Mouse (Mus musculus) cerebral cortex, adult 2 months (tissue): ENCODE measurements around the gene C4b.

Source experiments
- WGBS: fragments of 180-500 bp; shearing (Covaris S2); methylation state at CpG from one replicate; pipeline ENCODE4 v1.1.7; 2018; 5-methylcytosine and 5-hydroxymethylcytosine counted together

The C4b gene

DNA sequence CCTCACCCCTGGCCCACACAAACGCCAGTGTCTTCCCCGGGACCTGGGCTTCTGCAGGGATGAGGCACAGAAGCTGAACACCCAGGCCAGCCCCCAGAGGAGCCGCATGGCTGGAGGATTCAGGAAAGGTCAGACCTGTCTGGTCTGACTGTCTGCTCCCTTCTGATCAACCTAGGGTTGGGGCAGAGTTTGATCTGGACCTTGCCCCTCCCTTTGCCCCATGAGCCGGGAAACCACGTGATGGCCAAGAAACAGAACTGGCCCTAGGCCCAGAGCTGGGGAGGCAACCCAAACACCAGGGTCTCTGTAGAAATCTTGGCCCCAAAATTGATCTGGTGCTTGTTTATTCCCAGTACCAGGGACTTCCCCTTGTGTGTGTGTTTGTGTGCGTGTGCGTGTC is at the start of gene C4b:
TSS of gene C4b (minus strand) at position 164 of the 400 bp plus-strand sequence.
- 66% methylated on average over 7 of the region's 7 CpGs for WGBS

DNA sequence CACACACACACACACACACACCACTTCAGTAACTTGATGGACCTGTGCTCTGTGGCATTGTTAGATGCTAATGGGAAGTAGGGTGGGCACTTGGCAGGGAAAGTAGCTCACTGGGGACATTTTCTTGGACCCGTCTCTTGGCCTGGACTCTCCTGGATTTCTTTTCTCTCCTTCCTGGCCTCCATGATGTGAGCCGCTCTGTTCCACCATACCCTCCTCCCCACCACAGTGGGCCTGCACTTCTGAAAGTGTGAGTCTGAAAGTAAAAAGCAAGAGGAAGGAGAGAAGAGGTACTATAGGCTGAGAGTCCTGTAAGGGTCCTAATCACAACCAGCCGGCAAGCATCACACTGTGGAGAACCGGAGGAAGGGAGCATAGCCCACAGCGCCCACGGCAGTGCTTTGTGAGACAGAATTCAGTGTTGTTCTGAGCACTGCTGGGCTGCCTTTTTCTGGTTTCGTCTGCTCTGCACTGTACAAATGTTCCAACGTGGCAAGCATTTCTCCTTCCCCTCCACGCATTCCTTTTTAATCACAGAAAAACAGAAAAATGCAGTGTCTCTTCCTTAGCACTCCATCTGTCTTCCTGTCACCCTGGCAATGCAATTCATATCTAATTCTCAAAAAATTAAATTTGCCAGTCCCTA is 34.1 kb upstream of the C4b start:
- 44% methylated on average over 9 of the region's 9 CpGs for WGBS

DNA sequence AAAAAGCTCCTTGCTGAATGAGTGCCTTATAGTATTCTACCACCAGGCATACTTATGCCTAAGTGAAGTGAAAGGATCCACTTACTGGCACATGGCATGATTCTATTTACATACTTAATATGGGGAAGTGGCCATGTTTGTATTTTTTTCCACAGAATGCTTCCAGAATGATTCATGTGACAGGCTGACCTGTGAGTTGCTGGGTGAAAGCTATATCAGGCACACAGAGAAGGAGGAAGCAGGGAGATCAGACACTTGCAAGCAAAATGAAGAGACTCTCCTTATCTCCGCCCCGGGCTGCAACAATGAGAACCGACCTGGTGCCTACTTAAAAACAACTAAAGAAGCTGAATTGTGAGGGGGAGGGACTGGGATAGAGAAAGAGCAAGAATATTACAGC is 17.8 kb upstream of the C4b start:
- WGBS, result 66% methylated on average over 3 of the region's 3 CpGs

DNA sequence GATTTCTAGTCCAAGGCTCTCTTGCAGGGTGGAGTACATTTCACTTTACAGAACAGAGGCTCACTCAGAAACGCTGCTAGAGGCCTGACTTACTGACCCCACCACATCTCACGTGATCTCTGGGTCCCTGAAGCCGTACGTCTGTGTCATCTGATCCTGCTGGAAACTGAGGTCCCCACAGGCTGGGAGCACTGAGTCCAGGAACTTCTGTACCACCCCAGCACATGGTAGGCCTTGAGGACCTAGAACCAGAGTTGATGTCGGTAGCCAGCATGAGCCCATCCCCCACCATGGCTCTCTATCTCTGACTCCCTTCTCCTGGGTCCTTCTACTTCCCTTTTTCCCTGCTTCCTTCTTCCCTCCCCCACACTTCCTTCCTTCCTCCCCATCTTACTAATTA is 2.8 kb upstream of the C4b start:
- WGBS, result 88% methylated on average over 5 of the region's 5 CpGs

DNA sequence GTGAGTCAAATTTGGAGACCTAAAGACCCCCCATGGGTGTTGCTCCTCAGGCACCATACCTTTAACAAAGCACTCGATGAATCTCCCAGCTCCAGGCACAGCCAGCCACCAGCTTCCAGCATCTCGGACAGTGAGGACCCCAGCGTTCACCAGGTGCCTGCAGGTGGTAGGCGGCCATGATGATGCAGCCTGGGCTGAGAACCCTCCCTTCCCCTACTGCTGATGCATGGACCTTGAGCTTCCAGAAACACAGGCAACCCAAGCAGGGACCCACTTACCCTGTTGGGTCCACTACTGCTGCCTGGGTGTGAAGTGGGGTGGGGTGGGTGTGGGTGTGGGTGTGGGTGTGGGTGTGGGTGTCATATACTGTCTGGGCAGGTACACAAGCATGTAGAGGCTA is 1.5 kb upstream of the C4b start:
- 94% methylated on average over 4 of the region's 4 CpGs for WGBS

DNA sequence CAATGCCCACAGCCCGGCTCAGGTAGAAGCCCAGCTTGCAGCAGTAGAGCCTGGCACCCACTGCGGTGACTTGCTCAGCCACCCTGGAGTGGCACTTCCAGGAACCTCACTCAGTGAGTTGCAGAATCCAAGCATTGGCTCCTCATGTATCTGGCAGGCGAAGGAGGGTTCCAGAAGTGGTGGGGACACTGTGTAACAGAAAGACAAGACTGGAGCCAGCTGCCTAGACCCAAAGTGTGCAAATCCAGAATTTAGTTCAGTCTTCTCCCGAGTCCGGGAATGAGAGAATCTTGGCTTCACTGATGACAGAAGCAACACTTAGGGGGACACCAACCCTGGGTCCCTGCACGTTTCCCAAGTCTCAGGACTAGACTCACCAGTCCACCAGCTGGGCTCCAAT is 929 bp upstream of the C4b start:
- 77% methylated on average over 6 of the region's 6 CpGs for WGBS

DNA sequence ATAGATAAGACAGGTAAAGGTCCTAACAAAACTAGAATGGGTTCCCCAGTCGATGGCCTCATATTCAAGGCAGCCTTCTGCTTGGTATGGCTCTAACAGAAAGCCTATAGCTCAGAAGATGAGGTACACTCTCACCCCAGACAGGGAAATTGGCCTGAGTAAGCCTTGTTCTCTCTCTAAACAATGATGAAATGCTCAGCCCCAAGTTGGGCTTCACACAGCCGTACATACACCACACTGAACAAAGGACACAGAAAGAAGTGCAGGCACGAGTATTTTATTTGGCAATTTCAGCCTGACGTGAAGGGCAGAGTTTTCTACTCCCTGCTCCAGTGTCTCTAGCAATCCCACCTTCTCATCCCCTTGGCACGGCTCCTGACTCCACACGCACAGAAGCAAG is 524 bp upstream of the C4b start:
- 78% methylated on average over 6 of the region's 6 CpGs for WGBS

DNA sequence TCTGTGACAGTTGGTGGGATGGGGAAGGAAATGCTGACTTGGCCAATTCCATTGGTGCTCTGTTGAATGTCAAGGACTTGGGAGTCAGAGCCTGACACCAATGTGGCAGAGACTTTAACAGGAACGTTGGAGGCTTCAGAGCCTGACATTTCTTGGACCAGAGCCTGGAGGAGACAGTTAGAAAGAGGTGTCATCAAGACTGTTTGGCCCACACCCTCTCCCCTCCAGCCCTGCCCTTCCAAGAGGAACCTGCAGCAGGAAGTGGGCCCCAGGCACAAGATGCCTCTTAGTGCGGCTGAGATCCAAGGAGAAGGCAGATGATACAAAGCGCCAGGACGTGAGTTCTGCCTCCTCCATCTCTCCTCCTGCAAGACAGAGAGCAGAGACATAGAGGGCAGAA is 3.4 kb downstream of the C4b start:
- WGBS, result 69% methylated on average over 4 of the region's 4 CpGs

DNA sequence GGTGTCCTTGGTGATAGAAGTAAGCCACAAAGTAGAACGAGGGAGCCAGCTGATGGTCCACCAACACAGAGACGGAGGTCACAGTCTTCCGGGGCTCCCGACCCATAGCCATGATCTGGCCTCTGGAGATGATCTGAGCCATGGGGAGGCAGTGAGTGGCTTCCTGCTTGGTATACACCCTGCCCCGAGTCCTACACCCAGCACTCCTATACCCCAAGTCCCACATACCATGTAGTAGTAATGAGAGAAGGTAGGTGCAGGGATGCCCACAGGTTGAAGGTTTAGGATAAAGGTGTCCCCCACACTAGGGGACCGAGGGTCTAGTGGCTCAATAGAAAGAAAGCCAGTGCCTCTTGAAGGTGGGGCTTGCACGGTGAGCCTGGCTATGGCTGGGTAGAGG is 4.0 kb downstream of the C4b start:
- 93% methylated on average over 7 of the region's 7 CpGs for WGBS

DNA sequence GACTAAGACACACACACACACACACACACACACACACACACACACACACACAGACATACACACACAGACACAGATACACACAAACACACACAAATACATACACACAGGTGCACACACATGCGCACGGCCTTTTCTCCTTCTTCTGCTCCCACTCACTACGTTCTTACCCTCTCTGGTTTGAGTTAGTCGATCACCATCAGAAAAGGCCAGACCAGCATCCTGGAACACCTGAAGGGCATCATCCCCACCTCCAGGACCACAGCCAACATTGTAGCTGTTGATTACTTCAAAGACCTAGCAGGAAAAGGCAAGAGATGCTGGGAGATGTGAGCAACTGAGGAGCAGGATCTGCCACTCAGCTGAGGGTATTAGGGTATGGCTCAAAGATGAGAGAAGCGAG is 6.2 kb downstream of the C4b start:
- 88% methylated on average over 5 of the region's 5 CpGs for WGBS

DNA sequence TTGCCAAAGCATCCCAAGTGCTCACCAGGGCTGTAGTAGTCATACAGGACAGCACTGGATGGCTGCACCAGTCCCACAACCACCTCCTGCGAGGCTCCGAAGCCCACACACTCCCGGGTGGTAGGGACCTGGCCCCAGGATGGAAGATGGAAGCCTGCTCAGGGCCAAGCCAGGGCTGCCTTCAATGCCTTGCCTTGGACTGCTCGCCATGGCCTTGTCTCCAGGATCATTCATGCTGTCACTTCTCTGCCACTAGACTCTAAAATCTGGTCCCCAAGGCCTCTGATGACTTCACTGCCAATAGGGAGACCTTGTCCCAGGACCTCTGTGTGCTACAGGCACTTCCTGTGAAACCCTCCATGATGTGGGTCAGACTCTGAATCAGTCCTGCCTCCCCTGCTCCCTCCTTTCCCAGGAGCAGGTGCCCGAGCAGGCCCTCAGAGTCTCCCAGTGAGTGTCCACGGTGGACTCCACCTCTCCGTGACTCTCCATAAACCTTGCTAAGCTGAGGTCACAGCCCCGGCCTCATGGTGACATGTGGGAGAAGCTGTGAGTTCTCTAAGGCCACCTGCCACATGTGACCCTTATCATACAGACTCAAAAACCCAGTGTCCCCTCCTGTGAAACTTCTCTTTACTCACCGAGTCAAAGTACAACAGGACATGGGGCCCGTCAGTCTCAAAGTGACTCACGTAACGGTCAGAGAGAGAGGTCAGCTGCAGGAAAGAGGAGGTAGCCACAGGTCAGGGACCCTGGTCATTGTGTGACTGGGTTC is 13.7 kb downstream of the C4b start:
- 92% methylated on average over 12 of the region's 12 CpGs for WGBS

DNA sequence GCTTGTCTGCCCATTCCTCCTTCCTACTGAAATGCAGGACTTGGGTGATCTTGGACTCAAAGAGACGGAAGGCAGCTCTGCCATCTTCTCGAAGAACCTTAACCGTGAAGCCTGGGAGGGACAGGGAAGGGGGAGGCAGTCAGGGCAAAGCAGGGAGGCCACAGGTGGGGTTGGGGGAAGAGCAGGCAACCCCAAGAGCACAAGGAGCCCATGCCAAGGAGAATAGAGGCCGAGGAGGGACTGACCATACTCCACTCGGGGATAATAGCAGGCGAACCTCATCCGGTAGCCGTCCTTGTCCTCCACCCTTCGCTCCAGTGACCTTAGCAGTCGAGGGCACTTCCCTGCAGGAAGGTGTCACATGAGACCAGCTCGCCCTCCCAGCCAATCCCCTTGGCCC is 14.5 kb downstream of the C4b start:
- WGBS, result 86% methylated on average over 11 of the region's 11 CpGs

DNA sequence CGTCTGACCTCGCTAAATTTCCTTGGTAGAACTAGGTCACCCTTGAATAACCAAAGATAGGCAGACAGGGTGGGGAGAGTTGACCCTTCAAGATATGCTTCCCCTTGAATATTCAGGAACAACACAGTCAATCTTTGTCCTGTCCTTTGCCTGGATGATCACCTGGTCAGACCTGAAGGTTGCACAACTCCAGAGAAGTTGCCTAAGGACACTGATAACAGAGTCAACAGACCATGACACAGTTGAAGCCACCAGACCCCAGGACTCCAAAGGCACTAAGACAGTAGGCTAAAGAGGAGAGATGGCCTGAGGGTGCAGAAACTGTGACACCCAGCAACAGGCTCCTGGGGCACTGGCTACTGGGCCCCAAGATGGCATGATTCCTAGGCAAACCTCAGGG is 15.8 kb downstream of the C4b start:
- 87% methylated on average over 2 of the region's 2 CpGs for WGBS

DNA sequence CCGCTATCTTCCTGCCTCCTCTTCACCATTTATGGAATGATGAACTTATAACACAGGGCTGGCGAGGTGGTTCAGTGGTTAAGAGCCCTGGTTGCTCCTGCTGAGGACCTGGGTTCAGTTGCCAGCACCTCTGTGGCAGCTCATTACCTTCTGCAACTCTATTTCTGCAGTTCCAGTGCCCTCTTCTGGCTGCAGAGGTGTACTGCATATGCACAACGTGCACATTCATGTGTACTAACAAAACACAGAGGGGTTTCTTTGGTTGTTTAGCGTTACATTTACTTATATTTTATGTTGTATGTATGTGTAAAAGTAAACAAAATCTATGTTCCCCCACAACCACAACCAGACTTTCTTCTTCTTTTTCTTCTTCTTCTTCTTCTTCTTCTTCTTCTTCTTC is 20.6 kb downstream of the C4b start:
- WGBS, result 93% methylated on average over 4 of the region's 4 CpGs

DNA sequence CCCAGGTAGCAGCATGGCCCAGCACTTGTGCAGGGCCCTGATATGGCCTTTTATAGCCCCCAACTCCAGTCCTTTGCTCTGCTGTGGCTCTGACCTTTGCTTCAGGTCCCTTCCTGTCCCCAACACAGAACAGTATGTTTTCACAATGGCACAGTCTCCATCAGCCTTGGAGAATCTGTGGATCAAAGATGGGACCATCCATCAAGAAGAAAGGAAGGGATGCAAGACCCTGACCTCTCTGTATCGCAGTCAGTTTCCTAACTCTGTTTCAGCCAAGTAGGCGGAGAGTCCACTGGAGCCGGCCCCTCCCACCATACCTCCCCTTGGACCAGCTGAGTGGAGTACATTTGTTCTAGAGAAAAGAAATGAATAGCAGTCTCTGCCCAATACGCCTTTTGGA is 21.4 kb downstream of the C4b start:
- 90% methylated on average over 3 of the region's 4 CpGs for WGBS

DNA sequence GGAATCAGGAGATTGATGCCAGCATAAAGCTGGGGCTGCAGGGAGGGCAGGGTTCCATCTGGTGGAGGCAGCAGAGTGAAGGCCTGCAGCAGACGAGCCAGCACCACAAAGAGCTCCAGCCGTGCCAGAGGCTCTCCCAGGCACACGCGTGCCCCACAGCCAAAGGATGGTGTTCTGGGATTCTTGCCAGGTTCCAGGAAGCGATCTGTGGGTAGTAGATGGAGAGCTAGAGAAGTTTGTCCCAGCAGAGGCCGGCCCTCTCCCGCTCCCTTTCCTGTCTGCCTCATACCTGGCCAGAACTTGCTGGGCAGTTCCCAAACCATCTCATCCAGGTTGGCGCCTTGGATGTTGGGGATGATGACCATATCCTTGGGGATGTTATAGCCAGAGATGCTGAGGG is 23.8 kb downstream of the C4b start:
- 42% methylated on average over 8 of the region's 8 CpGs for WGBS

DNA sequence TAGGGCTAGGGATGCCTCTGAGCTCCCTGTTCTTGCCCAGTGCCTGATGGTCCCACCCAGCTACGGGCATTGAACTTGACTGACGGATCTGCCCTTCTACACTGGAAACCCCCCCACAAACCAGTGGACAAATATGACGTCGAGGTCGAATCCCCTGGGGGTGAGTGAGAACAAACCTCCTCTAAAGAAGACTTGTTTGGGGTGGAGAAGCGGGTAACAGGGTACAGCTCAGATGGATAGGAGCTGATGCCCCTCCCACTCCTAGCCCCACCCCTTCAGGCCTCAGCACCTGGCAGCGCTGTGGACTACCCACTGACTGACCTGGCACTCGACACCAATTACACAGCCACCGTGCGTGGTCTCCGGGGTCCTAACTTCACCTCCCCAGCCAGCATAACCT is 26.3 kb downstream of the C4b start:
- 89% methylated on average over 11 of the region's 11 CpGs for WGBS

DNA sequence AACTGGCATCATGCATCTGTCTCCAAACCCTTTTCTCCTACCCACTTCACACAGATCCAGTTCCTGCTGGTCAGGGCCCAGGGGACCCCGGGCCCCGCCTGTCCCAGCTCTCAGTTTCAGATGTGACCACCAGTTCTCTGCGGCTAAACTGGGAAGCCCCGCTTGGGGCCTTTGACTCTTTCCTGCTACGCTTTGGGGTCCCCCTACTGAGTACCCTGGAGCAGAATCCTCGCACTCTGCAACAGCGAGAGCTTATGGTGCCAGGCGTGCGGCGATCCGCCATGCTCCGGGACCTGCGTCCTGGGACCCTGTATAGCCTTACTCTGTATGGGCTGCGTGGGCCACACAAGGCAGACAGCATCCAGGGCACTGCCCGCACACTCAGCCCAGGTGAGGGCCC is 27.4 kb downstream of the C4b start:
- 90% methylated on average over 15 of the region's 15 CpGs for WGBS

DNA sequence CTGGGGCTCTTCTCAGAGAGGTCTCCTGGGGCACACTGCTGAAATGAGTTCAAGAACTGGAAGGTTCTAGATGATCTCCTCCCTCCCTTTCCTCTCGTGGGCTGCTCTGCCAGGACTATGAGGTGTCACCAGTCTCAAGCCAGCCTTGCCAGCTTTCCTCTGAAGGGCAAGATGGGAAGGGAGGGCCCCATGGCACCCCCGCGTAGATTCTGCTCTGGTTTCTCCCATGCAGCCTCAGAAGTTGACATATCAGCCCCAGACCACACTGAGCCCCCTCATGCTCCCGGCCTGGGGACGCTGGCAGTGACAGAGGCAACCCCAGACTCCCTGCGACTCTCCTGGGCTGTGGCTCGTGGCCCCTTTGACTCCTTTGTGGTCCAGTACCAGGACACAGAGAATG is 28.2 kb downstream of the C4b start:
- 88% methylated on average over 7 of the region's 7 CpGs for WGBS

DNA sequence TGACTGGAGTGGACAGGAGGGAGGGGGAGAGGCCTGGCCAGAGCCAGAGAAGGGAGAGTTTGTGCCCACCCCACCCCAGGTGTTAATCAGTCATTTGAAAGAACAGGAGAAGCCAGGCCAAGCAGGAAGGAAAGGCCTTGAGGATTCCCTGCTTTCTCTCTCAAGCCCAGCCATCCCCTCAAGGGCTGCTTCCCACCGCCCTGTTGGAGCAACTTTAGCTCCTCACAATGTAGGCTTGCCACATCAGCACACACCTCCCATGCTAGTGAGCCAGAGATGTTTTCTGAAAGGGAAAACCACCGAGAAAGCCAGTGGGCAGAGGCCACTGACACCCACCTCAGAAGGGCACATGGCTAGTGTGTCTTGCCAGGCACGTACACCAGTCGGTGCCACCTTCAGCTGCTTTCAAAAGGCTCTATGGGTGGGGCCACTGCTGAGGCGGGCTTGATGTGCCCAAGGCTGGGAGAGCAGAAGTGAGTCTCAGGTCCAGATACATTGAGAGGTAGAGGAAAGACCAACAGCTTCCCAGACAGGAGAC is 28.7 kb downstream of the C4b start:
- WGBS, result 76% methylated on average over 5 of the region's 5 CpGs

DNA sequence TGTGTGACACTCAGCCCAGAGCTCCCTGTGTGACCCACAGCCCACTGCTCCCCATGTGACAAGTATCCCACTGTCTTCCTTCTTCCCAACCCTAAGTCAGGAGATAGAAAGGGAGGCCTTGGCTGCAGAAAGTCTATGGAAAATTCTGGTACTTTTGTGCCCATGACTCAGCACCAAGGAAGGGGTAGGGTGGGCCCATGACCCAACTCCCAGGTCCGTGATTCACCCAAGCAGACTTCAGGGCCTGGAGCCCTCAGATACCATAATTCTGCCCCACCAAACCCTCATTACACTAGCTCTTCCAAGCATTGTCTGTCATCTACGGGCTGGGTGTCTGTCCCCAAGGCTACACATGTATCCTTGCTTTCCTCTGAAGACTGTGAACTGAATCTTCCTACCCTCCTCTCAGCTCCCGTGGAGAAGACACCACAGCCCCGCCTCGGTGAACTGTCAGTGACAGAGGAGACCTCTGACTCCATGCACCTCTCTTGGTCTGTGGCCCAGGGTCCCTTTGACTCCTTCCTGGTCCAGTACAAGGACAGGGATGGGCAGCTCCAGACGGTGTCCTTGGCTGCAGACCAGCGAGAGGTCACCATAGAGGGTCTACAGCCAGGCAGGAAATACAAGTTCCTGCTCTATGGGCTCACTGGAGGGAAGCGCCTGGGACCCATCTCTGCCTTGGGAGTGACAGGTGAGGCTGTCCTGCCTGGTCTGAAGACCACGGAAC is 29.3 kb downstream of the C4b start:
- 88% methylated on average over 9 of the region's 9 CpGs for WGBS

DNA sequence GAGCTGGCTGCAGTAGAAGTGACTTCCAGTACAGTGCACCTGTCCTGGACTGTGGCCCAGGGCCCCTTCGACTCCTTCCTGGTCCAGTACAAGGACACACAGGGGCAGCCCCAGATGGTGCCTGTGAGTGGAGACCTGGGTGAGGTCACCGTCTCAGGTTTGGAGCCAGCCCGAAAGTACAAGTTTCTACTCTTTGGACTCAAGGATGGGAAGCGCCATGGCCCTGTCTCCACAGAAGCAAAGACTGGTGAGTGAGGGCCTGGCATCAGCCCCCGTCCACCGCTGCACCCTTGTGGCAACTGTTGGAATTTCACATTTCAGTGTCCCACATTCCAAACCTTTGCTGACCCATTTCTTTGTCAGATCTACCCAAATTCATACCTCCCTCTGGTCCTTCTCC is 30.7 kb downstream of the C4b start:
- WGBS, result 45% methylated on average over 6 of the region's 6 CpGs

DNA sequence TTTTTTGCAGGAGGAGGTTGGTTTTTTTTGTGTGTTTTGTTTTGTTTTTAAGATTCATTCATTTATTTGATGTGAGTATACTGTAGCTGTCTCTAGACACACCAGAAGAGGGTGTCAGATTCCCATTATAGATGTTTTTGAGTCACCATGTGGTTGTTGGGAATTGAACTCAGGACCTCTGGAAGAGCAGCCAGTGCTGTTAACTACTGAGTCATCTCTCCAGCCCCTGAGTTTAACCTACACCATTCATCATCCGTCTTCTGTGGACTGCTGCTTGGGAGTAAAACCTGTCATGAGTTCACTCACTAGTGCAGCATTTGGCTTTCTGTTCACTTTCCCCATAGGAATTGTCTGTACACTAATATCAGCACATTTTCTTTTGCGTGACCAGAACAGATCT is 37.2 kb downstream of the C4b start:
- 84% methylated on average over 2 of the region's 2 CpGs for WGBS
